Mouse (Mus musculus) cerebellum, postnatal 4 days (tissue): ENCODE measurements around the gene Spcs2.

Source experiments
- DNase-seq, 2 experiments: peaks; one replicate each; pipeline ENCODE4 v3.0.0; 2022; ENCODE audit warnings: low spot score in 2 of 2, mixed read lengths in 1 of 2

Spcs2 gene

GRCm38 (mm10) chr7:99863362-99863761, at the start of gene Spcs2:
TSS of gene Spcs2 (minus strand) at chr7:99863462.
- DNase-seq: no peak

- no peak for DNase-seq
Observed at GRCm38 (mm10) chr7:99911038-99911437, 47.8 kb upstream of the Spcs2 start.

- DNase-seq: no peak
Observed at GRCm38 (mm10) chr7:99907463-99907862, 44.2 kb upstream of the Spcs2 start.

GRCm38 (mm10) chr7:99906346-99906745, 43.1 kb upstream of the Spcs2 start:
- no peak for DNase-seq

GRCm38 (mm10) chr7:99904421-99905005, 41.3 kb upstream of the Spcs2 start:
- no peak for DNase-seq

- no peak for DNase-seq
Observed at GRCm38 (mm10) chr7:99902918-99903665, 39.8 kb upstream of the Spcs2 start.

GRCm38 (mm10) chr7:99902208-99902607, 38.9 kb upstream of the Spcs2 start:
- DNase-seq: no peak

GRCm38 (mm10) chr7:99896905-99897304, 33.6 kb upstream of the Spcs2 start:
- no peak for DNase-seq

- DNase-seq: peak in 1 of 2 experiments; percentile 28
Observed at GRCm38 (mm10) chr7:99894478-99894877, 31.2 kb upstream of the Spcs2 start.

GRCm38 (mm10) chr7:99893967-99894366, 30.7 kb upstream of the Spcs2 start:
- DNase-seq: no peak

- no peak for DNase-seq
Observed at GRCm38 (mm10) chr7:99892351-99892750, 29.1 kb upstream of the Spcs2 start.

- no peak for DNase-seq
Observed at GRCm38 (mm10) chr7:99891471-99891870, 28.2 kb upstream of the Spcs2 start.

GRCm38 (mm10) chr7:99890168-99890755, 27.0 kb upstream of the Spcs2 start:
- DNase-seq: no peak

GRCm38 (mm10) chr7:99889175-99889880, 26.1 kb upstream of the Spcs2 start:
- DNase-seq: peak in 1 of 2 experiments; percentile 16

GRCm38 (mm10) chr7:99887743-99888142, 24.5 kb upstream of the Spcs2 start:
- DNase-seq: no peak

- DNase-seq: no peak
Observed at GRCm38 (mm10) chr7:99887230-99887735, 24.0 kb upstream of the Spcs2 start.

- DNase-seq: no peak
Observed at GRCm38 (mm10) chr7:99878254-99878653, 15.0 kb upstream of the Spcs2 start.

GRCm38 (mm10) chr7:99876345-99876744, 13.1 kb upstream of the Spcs2 start:
- peak; percentile 77 to 80 for DNase-seq

GRCm38 (mm10) chr7:99875891-99876290, 12.6 kb upstream of the Spcs2 start:
- no peak for DNase-seq

GRCm38 (mm10) chr7:99873965-99874364, 10.7 kb upstream of the Spcs2 start:
- DNase-seq: no peak

- no peak for DNase-seq
Observed at GRCm38 (mm10) chr7:99869296-99869695, 6.0 kb upstream of the Spcs2 start.

GRCm38 (mm10) chr7:99865219-99865618, 2.0 kb upstream of the Spcs2 start:
- DNase-seq: no peak
